Mouse (Mus musculus): Measurements from ENCODE around the gene Alpl.

The Alpl gene

DNA sequence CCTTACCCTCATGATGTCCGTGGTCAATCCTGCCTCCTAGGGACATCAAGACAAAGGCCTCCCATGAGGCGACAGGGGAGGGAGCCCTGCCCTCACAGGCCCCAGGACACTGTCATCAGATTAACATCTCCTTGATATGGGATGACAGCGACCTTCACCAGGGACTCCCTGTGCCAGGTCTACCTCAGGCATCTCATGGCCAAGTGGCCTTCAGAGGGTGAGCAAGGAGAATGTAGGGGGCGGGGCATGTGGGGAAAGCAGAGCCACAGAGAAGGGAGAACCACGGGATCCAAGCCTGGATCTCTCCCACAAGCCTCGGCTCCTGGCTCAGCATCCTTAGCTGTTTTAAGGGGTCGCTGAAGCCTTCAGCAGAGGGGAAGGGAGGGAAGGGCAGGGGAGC is 52.4 kb downstream of the Alpl start:
- in situ Hi-C loops (cut with MboI; ENCODE audit: low sequenced_read_pairs) = loop anchor here (10.0 kb wide), 1 partner anchor 61 kb away; no protein-coding TSS in a partner anchor

DNA sequence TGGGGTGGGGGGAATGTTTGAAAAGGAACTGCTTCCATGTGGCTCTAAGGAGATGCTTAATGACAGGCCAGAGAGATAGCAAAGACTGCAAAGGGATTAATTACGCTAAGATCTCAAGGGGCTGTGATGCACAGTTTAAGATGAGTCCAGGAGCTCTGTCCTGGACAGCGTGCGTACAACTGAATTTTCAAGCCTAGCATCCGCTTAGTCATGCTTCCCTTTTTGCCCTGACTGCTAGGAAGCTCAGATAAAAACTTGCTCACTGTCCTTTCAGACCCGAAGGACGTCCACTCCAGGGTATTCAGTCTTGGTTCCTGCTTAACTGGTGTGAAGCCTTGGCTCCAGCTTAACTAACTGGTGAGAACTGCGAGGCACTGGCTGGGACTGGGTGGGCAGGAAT is 55.8 kb downstream of the Alpl start:
- in situ Hi-C loops (cut with MboI; ENCODE audit: low sequenced_read_pairs) = loop anchor here (10.0 kb wide), 1 partner anchor 64 kb away; no protein-coding TSS in a partner anchor

DNA sequence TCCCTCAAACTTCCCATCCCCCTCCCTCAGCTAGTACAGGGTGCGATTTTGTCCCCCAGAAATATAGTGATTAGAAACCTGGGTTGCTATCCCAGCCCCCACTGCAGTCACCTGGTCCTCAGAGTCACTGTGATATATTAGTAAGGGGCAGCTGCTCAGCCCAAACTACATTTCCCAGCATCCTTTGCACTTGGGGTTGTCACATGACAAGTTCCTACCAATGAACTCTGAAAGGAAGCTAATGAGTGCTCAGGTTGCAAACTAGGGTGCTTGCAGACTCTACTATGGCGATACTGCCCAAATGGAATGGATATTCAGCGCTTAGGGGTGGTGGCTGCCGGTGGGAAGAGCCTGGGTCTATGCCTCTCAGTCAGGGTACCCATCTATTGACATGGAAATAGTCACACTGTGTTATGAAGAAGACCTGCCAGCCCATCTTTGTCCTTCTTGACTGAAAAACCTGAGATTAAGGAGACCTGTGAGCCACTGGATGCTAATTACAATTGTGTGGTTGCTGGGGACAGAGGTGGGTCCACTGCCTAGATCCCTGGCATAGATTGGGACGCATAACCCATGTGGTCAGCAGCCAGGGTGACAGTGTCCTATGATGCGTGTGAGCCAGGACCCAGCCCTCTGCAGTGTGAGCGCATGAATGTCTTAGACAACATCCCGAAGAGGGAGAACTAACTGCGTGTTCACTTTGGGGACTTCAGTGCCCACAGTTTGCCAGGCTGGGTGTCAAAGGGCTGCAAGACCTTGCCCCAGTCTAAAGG is 56.8 kb downstream of the Alpl start:
- in situ Hi-C loops (cut with MboI; ENCODE audit: low sequenced_read_pairs) = loop anchor here (10.0 kb wide), 1 partner anchor 215 kb away; no protein-coding TSS in a partner anchor

DNA sequence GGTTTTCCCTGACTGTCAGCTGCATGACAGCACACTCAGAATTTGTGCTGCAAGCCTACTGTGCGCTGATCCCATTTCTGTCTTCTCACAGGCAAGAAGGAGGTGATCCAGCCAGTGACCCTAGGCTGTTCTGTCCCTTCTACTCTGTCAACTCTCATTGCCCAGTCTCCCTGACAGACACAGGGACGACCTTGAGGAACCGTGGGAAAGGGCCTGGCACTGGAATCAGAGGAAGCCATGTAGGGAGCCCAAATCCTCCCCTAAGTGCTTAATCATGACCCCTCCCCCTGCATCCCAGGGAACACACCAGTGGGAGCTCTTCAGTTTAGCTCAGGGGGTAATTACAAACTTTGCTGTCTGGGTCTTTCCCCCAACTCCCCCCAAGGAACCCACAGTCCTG is 58.4 kb downstream of the Alpl start:
- in situ Hi-C loops (cut with MboI; ENCODE audit: low sequenced_read_pairs) = loop anchor here (10.0 kb wide), 1 partner anchor 217 kb away; no protein-coding TSS in a partner anchor

DNA sequence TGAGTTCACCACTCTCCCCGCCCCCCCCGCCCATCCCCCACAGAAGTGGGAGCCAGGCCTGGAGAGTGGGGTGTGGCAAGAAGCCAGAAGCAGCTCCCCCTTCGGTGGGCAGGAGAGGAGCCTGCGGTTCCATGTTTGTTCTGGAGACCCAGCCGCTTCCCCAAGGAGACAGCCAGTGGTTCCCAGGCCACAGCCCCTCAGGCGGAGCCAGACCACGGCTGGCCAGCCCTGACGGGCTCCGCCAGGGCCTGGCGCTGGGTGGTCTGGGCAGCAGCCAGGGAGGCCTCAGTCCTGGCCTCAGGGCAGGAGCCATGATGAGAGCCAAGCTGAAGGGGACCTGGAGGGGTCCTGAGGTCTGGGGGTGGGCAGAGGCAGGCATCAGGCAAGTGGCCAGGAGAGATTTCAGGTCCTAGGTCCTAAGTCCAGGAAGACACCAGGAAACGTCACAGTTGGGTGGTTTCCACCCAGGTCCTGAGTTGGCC is 59.9 kb downstream of the Alpl start:
- in situ Hi-C loops (cut with MboI; ENCODE audit: low sequenced_read_pairs) = loop anchor here (10.0 kb wide), 1 partner anchor 219 kb away; no protein-coding TSS in a partner anchor

DNA sequence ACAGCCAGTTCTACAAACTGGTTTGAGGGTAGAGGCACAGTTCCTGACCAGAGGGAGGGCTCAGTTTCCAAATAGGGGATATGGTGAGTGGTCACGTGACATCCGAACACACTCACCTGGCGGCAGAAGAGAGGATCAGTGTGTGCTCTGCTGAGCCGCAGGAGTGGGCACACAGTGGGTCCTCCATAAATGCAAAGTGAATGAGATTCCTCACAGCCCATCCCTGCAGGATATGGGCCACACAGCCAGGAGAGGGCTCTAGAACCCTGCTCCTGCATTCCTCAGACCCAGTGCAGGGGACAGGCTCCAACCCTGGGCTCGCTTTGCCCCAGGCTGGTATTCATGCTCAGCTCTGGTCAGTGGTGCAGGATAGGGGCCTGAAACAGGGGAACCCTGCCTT is 62.7 kb downstream of the Alpl start:
- in situ Hi-C loops (cut with MboI; ENCODE audit: low sequenced_read_pairs) = loop anchor here (10.0 kb wide), 1 partner anchor 221 kb away; no protein-coding TSS in a partner anchor

DNA sequence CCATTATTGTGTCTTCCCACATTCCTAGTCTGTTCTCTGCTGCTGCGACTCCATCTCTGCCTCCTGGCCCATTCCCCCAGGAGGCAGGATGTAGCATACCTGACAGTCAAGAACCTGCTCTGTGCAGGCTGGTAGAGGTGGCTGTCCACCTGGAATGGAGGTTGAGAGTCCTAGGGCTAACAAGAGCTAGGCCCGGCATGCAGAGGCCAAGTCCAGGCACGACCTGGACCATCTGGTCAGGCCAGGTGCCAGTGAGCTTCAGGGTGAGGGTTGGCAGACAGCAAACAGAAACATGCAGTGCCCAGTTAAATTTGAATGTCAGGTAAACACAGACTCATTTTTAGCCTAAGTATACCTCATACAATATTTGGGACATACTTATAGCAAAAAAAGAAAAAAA is 63.2 kb downstream of the Alpl start:
- in situ Hi-C loops (cut with MboI; ENCODE audit: low sequenced_read_pairs) = loop anchor here (10.0 kb wide), 1 partner anchor 222 kb away; no protein-coding TSS in a partner anchor

DNA sequence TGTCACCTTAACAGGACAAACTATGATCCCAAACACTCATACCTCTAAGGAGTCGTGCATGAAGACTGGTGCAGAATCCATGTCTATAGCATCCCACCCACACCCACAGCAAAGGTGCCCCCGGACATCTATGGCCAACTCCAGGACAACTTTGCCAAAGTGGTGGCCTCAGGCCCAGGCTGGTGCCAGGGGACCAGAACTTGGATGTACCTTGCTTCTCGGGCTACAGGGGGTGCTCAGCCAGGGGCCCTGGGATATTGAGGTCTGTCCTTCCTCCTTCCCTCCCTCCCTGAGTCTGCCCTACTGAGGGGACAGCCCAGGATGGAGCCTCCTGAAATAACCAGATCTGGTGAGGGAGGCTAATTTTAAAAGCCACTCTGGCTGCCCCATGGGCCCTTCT is 63.8 kb downstream of the Alpl start:
- in situ Hi-C loops (cut with MboI; ENCODE audit: low sequenced_read_pairs) = loop anchor here (10.0 kb wide), 1 partner anchor 222 kb away; no protein-coding TSS in a partner anchor

DNA sequence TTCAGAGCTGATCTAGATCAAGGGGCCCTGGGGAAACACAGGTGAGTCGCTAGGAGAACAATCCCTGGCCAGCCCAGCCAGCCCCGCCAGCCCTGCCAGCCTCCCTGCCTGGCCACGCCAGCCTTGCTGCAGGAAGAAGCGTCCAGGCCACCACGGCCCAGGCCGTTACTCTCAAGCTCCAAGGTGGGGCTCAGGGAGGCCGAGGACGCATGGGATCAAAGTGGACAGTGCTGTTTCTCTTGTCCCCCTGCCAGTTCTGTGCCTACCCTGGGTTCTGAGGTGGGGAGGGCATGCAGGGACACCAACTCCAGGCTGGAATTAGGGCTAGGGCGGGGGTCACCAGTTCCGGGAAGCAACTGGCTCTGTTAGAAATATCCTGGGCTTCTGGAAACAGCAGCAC is 64.3 kb downstream of the Alpl start:
- in situ Hi-C loops (cut with MboI; ENCODE audit: low sequenced_read_pairs) = loop anchor here (10.0 kb wide), 1 partner anchor 223 kb away; no protein-coding TSS in a partner anchor

DNA sequence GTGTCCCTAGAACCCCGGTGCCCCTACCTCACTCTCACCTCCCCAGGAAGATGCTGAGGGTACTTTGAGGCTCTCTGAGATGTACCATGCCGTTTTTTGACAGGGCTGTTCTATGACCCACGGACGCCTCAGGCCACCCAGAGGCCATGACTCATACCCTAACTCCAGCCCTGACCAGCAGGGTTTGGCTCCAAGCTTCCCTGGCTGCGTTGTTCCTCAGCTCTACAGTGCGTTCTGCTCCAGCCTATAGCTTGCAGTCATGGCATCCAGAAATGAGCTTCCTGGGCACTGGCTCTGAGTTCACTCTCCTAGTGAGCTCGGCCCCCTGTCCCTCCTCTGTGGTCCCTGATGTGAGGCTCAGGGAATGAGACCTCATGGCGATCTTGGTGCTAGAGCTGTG is 65.4 kb downstream of the Alpl start:
- in situ Hi-C loops (cut with MboI; ENCODE audit: low sequenced_read_pairs) = loop anchor here (10.0 kb wide), 1 partner anchor 224 kb away; no protein-coding TSS in a partner anchor

DNA sequence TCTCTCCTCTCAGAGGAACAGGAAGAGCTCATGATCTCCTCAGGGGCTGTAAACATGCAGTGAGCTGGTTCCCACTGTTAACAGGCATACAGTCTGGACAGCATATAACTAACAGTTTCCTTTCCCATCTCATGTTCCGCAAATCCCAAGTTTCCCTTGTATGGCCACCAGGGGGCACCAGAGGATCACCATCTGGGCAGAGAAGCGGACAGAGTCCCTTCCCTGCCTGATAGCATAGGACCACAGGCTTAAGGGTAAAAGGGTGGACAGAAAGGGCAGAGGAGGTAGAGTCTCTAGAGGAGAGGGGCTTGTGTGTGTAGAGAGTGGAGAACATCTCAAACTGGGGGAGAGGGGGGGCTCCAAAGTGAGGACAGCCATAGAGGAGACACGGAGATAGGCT is 66.0 kb downstream of the Alpl start:
- in situ Hi-C loops (cut with MboI; ENCODE audit: low sequenced_read_pairs) = loop anchor here (10.0 kb wide), 1 partner anchor 225 kb away; no protein-coding TSS in a partner anchor

DNA sequence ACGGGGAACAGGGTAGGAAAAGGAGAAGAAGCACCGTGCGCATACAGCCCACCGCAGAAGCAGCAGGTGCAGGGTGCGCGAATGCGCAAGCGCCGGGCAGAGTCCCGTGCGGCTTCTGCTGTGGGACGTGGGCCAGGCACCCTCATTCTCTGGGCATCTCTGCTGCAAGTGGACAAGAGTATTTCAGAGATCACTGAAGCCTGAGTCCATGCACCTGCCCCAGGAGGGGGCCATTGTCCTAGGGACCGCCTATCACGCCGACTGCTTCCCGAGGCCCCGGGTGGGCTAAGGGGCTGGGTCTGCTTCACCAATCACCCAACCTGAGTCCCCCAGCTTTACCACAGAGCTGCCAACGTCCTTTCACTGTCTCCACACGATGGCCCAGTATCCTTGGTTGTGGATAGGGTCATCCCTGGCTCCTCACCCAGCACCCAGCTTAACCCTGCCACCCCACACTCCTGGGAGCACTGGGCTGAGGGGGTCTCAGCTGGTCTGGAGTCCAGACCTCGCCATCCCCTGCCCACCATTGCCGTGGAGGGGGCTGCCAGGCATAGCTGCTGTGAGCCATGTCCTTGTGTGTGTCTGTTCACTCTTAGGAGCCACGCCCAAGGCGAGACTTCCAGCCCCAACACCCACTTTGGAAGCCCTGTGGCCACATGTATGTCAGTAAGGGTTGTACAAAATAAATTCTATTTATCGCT is 66.9 kb downstream of the Alpl start:
- in situ Hi-C loops (cut with MboI; ENCODE audit: low sequenced_read_pairs) = no loop called here

DNA sequence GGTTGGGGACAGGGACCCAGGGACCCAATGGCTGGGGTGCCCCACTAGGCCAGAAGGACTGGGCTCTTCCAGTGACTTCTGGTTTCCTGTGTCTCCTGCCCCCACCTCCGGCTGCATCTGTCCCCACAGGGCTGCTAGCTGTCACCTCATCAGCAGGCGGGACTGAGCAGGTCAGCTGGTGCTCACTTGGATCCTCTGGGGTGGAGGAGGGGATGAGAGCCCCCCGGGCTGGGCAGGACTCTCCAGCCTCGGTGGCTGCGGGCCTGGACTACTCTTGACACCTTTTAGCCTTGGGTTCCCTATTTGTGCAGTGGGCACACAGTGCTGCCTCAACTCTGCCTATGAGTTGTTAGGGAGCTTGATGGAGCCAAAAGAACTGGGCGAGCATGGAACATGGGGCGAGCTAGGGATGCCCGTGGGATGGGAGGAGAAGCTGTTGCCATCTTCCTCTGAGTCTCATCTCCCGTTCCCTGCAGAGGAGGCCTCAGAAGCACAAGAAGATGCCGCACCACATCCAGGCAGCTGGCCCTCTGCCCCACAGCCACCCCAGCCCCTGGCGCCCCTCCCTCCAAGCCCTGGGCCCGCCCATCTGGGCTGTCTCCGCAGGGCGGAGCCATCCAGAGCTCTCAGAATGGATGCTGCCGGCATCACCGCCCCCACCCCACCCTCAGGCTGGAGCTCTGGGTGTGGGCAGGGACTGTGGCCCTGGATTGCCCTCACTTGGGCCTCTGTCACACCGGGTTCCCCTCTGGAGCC is 67.6 kb downstream of the Alpl start:
- in situ Hi-C loops (cut with MboI; ENCODE audit: low sequenced_read_pairs) = no loop called here

DNA sequence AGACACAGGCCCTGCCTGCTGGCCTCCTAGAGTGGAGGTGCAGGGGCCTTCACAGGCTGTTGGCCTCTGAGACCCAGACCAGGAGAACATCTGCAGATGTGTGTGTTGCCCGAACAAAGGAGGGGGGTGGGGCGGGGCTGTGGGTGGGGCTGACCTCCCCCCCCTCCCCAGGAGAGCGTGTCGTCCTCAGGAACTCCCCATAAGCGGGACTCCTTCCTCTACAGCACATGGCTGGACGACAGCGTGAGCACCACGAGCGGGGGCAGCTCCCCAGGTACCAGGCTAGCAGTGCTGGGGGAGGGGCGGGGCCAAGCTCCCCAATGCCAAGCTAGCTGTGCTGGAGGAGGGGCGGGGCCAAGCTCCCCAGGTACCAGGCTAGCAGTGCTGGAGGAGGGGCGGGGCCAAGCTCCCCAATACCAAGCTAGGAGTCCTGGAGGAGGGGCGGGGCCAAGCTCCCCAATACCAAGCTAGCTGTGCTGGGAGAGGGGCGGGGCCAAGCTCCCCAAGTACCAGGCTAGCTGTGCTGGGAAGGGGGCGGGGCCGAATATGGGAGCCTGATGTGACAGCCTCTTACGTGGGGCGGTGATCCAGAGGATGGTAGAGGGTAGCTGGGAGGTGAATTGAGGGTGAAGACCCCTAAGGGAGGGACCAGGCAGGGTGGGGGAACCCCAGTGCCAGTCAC is 68.5 kb downstream of the Alpl start:
- in situ Hi-C loops (cut with MboI; ENCODE audit: low sequenced_read_pairs) = no loop called here

DNA sequence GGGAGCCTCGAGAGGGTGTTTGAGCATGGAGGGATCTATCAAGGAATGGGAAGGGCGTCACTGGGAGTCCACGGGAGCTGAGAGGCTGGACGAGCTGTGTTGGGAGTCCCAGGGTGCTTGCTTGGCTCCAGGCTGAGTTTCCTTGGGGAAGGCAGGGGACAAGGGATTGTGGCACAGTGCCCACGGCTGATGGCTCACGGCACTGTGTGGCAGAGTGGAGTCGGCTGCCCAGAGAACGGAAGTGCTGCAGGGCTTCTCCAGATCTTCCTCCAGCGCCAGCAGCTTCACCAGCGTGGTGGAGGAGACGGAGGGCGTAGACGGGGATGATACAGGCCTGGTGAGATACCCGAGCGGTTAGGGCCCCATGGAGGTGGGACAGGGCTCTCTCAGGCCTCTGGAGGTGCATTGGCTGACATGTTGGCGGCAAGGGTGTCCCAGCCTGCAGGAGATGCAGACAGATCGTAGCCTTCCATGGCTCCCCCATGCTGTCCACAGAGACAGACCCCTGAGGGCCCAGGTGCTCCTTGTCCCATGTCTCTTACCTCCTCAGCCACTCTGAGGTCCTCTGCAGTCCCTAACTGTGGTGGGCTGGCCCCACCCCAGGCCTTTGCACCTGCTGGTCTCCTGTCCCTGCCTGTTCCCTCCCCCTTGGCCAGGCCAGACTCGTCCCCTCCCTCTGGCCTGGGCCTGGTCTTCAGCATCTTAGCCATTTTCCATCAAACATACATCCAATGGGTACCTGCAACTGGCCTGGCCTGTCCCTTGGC is 69.3 kb downstream of the Alpl start:
- in situ Hi-C loops (cut with MboI; ENCODE audit: low sequenced_read_pairs) = no loop called here

DNA sequence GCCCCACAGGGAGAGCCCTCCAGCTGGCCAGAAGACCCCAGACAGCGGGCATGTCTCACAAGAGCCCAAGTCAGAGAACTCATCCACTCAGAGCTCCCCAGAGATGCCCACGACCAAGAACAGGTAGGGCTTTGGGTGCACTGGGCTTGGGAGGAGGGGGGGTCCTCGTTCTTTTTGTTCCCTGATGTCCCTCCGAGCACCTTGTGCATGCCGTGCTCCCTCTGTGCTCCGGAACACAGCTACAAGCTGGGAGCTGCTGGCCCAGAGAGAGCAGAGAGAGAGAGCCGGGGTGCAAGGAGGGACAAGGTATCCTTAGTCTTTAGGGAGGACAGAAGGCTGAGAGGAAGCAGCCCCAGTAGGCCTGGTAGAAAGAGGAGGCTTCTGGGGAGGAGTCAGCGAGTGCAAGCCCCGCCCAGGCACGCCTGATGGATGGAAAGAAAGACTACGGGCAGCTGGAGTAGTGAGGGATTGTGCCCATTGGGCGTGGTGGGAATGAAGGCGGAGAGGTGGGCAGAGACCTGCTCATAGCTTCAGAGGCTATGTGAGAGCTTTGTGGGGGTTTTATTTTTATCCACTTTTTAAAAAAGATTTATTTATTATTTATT is 70.5 kb downstream of the Alpl start:
- in situ Hi-C loops (cut with MboI; ENCODE audit: low sequenced_read_pairs) = no loop called here

DNA sequence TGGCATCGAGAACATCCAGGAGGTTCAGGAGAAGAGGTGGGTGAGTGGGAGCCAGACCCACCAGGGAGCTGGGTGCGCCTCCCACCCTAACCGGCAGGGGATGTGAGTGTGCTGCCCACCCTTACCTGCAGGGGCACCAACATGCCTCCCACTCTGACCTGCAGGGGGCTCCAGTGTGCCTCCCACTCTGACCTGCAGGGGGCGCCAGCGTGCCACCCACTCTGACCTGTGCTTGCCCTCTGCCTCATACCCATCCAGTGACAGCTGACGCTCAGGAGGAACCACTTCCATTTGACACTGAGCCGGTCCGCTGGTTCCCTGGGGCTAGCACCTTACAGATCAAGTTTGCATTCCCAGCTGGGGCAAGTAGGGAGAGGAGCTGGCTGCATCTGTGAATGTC is 71.4 kb downstream of the Alpl start:
- in situ Hi-C loops (cut with MboI; ENCODE audit: low sequenced_read_pairs) = no loop called here

DNA sequence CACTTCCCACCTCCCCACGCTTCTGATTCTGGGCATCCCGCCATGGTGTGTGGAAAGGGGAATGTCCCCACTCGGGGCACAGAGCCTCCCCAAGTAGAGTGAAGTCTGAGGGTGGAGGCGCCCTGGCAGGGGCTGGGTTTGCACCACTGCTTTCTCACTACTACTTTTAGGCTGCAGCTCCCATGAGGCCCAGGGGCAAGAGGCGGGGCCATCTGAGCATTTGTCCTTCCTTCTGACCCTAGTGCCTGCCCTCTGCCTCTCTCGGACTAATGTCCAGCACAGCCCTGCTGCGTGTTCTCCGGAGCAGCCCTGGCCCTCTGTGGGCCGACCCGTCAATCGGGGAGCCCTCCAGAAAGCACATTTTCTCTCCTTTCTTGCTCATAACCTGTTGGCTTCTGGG is 72.0 kb downstream of the Alpl start:
- in situ Hi-C loops (cut with MboI; ENCODE audit: low sequenced_read_pairs) = no loop called here

DNA sequence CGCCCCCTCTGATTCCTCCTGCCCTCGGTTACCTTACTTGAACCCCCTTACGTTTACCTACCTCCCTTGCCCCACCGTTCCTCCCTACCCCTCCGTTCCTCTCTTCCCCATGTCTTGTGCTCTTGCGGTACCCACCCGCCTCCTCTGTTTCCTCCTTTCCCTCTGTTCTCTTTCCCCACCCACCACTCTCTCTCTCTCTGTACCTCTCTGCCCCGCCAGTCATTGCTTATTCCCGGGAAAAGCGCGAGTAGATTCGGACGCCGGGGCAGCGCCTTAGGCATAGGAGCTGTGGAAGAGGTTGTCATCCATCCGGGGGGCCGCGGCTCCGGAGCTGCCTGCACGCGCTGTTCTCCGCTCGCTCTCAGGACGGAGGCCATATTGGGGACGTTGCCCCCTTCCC is 72.7 kb downstream of the Alpl start:
- in situ Hi-C loops (cut with MboI; ENCODE audit: low sequenced_read_pairs) = no loop called here

Measured in CH12F3 (cell line).